Mouse (Mus musculus) forebrain, embryonic 15.5 days (tissue): ENCODE data around the gene P2ry6. TPM values are rescaled to one million over a fixed set of nuclear protein-coding genes. Genes with fewer than 3 reads are reported as not detected.

Source experiments
- ATAC-seq: fragments of 200-750 bp; cut with Nextera tagmentation; replicated peaks from 2 replicates; pipeline ENCODE4 v1.8.0; 2017; ENCODE audit warnings: mild to moderate bottlenecking, moderate TSS enrichment, moderate library complexity
- H3K27ac ChIP-seq: fragments of 300-500 bp; sonication (generic); replicated peaks from 2 replicates; pipeline ENCODE4 v1.5.1; 2015; ENCODE audit warnings: mild to moderate bottlenecking, inconsistent platforms
- H3K27me3 ChIP-seq: fragments of 300-500 bp; sonication (generic); 2 replicates; pipeline ENCODE4 v1.6.1; 2015; ENCODE audit warnings: inconsistent platforms
- H3K36me3 ChIP-seq: fragments of 300-500 bp; sonication (generic); 2 replicates; pipeline ENCODE4 v1.6.1; 2015; ENCODE audit warnings: mild to moderate bottlenecking, inconsistent platforms
- H3K4me1 ChIP-seq: fragments of 300-500 bp; sonication (generic); 2 replicates; pipeline ENCODE4 v1.6.1; 2015; ENCODE audit warnings: inconsistent platforms
- H3K4me2 ChIP-seq: fragments of 300-500 bp; sonication (generic); replicated peaks from 2 replicates; pipeline ENCODE4 v1.6.1; 2015; ENCODE audit warnings: mild to moderate bottlenecking, inconsistent platforms
- H3K4me3 ChIP-seq: fragments of 300-500 bp; sonication (generic); 2 replicates; pipeline ENCODE4 v1.5.1; 2015; ENCODE audit warnings: mild to moderate bottlenecking, inconsistent platforms
- H3K9ac ChIP-seq: fragments of 300-500 bp; sonication (generic); replicated peaks from 2 replicates; pipeline ENCODE4 v1.6.1; 2015; ENCODE audit warnings: mild to moderate bottlenecking, inconsistent platforms
- H3K9me3 ChIP-seq: fragments of 300-500 bp; sonication (generic); 2 replicates; pipeline ENCODE4 v1.6.1; 2016; ENCODE audit warnings: inconsistent platforms
- WGBS: fragments of 180-500 bp; shearing (Covaris S2); methylation state at CpG from one replicate; pipeline ENCODE4 v1.1.7; 2015; ENCODE audit warnings: mixed read lengths; 5-methylcytosine and 5-hydroxymethylcytosine counted together
- polyA plus RNA-seq: library from polyadenylated mRNA; unstranded; fragments of >200 nt; fragmentation: Nextera tagmentation; extraction: Ambion mirVana; gene quantifications from 2 replicates; pipeline ENCODE4 v1.2.1, GENCODE M21; 2015

P2ry6 gene
- polyA plus RNA-seq, 1 experiment from 2014 or later, result 2.7 TPM

DNA sequence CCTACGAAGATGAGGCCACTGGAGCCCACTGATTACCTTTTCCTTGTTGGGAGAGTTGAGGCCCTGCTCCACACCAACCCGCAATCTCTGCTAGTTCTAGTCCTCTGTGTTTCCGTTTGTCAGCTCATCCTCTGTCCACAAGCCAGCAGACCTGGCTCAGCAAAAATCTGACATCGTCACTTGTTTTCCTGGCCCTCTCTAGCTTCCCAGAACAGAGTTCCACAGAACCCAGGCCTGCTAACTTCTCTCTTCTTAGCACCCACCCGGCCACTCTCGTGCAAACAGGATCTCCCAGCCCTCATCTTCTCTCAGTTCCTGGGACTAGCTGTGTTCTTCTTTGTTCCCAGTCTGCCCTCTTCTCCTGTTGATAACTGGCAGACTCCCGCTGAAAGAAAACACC is 21.8 kb downstream of the P2ry6 start:
- no peak for ATAC-seq
- H3K4me3 ChIP-seq, result no peak overlapping the region
- WGBS, result 88% methylated on average over 7 of the region's 7 CpGs
- no peaks in the 10 kb centered on the region for H3K36me3 ChIP-seq
- no peak overlapping the region for H3K4me2 ChIP-seq
- H3K4me1 ChIP-seq, result peaks cover 4% of the 10 kb centered on the region; the same call in 1 of the 2 replicates
- no peak overlapping the region for H3K9ac ChIP-seq
- no peaks in the 10 kb centered on the region for H3K9me3 ChIP-seq
- H3K27me3 ChIP-seq, result no peaks in the 10 kb centered on the region
- H3K27ac ChIP-seq, result no peak overlapping the region

- 0 out of 2 replicates have a peak, but pooled peaks have one; percentile 13 for ATAC-seq
- WGBS, result 56% methylated on average over 2 of the region's 2 CpGs
Observed at GRCm38 (mm10) chr7:100951903-100952302, 22.5 kb downstream of the P2ry6 start.

DNA sequence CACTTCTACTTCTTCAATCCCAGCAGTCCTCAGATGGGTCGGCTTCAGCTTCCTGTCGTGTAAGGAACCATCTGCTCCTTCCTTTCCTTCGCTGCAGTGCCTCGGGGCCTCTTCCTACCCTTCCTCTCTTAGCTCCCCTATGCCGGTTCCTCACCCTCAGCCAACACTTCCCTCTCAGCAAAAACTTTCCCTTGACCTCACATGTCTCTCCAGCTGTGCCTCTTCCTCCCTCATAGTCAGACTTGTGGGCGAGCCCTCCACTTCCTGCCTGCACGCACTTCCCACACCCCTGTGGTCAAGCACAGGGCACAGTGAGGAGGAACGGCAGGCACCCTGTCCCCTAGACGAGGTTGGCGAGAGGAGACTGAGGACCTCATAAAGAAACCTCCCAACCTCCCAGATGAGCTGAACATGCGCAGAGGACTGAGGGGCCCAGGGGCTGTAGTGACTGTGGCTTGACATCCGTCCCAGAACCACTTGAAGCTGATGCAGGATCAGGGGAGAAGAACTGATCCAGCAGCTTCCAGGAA is 23.9 kb downstream of the P2ry6 start:
- Histone ChIP-seq H3K4me2 (no peak overlapping the region), H3K4me3 (no peak overlapping the region), H3K36me3 (no peaks in the 10 kb centered on the region), H3K9me3 (no peaks in the 10 kb centered on the region), H3K9ac (no peak overlapping the region), H3K27ac (0 out of 2 replicates have a peak overlapping the region, but pooled peaks have one; percentile 1), H3K27me3 (no peaks in the 10 kb centered on the region), H3K4me1 (peaks cover 4% of the 10 kb centered on the region; the same call in 1 of the 2 replicates)
- 75% methylated on average over 12 of the region's 12 CpGs for WGBS
- no peak for ATAC-seq

More at GRCm38 (mm10) chr7:100951903-100952302, 22.5 kb downstream of the P2ry6 start:
- no peaks in the 10 kb centered on the region for H3K27me3 ChIP-seq
- H3K9me3 ChIP-seq, result no peaks in the 10 kb centered on the region
- no peak overlapping the region for H3K4me2 ChIP-seq
- no peaks in the 10 kb centered on the region for H3K36me3 ChIP-seq
- peaks cover 4% of the 10 kb centered on the region; the same call in 1 of the 2 replicates for H3K4me1 ChIP-seq
- no peak overlapping the region for H3K4me3 ChIP-seq
- no peak overlapping the region for H3K9ac ChIP-seq
- no peak overlapping the region for H3K27ac ChIP-seq

GRCm38 (mm10) chr7:100950031-100950430 is 24.4 kb downstream of the P2ry6 start:
- no peak for ATAC-seq
- H3K9ac ChIP-seq, result no peak overlapping the region
- H3K36me3 ChIP-seq, result no peaks in the 10 kb centered on the region
- H3K4me2 ChIP-seq, result no peak overlapping the region
- no peaks in the 10 kb centered on the region for H3K27me3 ChIP-seq
- H3K4me3 ChIP-seq, result no peak overlapping the region
- H3K9me3 ChIP-seq, result no peaks in the 10 kb centered on the region
- H3K27ac ChIP-seq, result 0 out of 2 replicates have a peak overlapping the region, but pooled peaks have one; percentile 1
- 66% methylated on average over 5 of the region's 5 CpGs for WGBS
- peaks cover 4% of the 10 kb centered on the region; the same call in 1 of the 2 replicates for H3K4me1 ChIP-seq

GRCm38 (mm10) chr7:100944738-100945137 is 29.7 kb downstream of the P2ry6 start:
- no peak overlapping the region for H3K4me3 ChIP-seq
- 89% methylated on average over 5 of the region's 5 CpGs for WGBS
- ATAC-seq, result no peak

DNA sequence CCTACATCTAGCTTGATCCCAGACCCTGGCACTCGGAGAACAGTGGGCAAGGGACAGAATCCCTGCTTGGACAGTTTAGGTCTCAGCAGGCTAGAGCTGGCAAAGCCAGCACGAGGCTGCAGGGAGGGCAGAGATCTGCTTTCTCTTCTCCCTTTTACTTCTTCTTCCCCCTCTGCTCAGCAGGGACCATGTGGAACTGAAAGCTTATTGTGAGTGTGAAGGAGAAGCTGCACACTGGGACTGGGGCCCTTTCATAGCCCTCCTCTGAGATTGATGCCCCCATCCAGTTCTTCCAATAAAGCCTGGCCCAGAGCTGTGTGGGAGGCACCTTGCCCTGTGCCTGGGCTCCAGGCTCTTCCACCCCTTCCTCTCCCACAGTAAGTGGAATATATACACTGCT is 30.1 kb downstream of the P2ry6 start:
- peaks cover 18% of the 10 kb centered on the region for H3K4me1 ChIP-seq
- H3K9ac ChIP-seq, result no peak overlapping the region
- no peak overlapping the region for H3K27ac ChIP-seq
- no peak overlapping the region for H3K4me2 ChIP-seq
- H3K4me3 ChIP-seq, result no peak overlapping the region
- H3K36me3 ChIP-seq, result no peaks in the 10 kb centered on the region
- H3K9me3 ChIP-seq, result no peaks in the 10 kb centered on the region
- H3K27me3 ChIP-seq, result no peaks in the 10 kb centered on the region
- WGBS, result 47% methylated on average over 2 of the region's 2 CpGs
- ATAC-seq, result no peak

More at GRCm38 (mm10) chr7:100944738-100945137, 29.7 kb downstream of the P2ry6 start:
- no peaks in the 10 kb centered on the region for H3K36me3 ChIP-seq
- peaks cover 18% of the 10 kb centered on the region for H3K4me1 ChIP-seq
- H3K9ac ChIP-seq, result no peak overlapping the region
- no peak overlapping the region for H3K4me2 ChIP-seq
- no peaks in the 10 kb centered on the region for H3K27me3 ChIP-seq
- H3K9me3 ChIP-seq, result no peaks in the 10 kb centered on the region
- no peak overlapping the region for H3K27ac ChIP-seq

DNA sequence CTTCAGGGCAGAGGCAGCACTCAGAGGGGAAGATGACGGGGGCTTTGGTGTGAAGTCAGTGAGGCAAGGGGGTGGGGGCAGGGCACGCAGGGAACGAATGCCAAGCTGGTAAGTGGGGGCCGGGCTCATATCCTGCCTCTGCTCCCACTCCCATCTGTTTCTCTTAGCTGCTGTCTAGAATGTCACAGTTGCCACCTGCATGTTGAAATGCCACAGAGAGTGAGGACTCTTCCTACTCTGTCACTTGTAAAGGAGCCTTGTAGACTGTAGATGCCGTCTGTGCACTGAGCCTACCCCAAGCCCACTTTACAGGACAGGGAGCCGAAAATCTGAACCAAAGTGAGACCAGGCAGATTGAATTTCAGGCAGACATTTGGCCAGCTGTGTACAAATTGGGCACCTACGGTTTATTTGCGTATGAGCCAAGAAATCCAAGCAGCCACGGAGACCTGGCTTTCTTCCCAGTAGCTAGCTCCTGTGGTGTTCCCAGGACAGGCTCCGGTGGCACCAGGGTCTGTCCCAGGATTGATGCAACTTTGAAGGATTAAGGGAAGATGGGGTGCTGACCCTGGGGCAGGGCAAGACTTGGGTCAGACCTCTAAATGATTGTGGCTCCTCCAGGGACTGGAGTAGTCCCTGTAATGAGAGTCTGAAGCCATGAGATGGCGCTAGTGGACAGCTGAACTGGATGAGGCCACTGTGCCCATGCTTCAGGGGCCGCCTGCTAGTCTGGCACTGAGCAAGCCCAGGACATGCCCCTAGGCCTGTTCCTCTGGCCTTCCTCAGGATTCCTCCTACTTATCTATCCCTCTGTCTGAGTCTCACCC is 31.4 kb downstream of the P2ry6 start:
- WGBS, result 23% methylated on average over 12 of the region's 12 CpGs
- Histone ChIP-seq H3K4me1 (peaks cover 18% of the 10 kb centered on the region), H3K4me2 (no peak overlapping the region), H3K36me3 (no peaks in the 10 kb centered on the region), H3K9me3 (no peaks in the 10 kb centered on the region), H3K4me3 (no peak overlapping the region), H3K9ac (no peak overlapping the region), H3K27ac (peak overlapping the region; percentile 74), H3K27me3 (no peaks in the 10 kb centered on the region)
- peak; percentile 62 for ATAC-seq

- Histone ChIP-seq H3K27ac (no peak overlapping the region), H3K36me3 (no peaks in the 10 kb centered on the region), H3K9me3 (no peaks in the 10 kb centered on the region), H3K9ac (no peak overlapping the region), H3K4me2 (no peak overlapping the region), H3K27me3 (no peaks in the 10 kb centered on the region), H3K4me1 (peaks cover 18% of the 10 kb centered on the region), H3K4me3 (no peak overlapping the region)
- WGBS, result 42% methylated on average over 5 of the region's 5 CpGs
- no peak for ATAC-seq
Observed at GRCm38 (mm10) chr7:100941169-100941568, 33.3 kb downstream of the P2ry6 start.

DNA sequence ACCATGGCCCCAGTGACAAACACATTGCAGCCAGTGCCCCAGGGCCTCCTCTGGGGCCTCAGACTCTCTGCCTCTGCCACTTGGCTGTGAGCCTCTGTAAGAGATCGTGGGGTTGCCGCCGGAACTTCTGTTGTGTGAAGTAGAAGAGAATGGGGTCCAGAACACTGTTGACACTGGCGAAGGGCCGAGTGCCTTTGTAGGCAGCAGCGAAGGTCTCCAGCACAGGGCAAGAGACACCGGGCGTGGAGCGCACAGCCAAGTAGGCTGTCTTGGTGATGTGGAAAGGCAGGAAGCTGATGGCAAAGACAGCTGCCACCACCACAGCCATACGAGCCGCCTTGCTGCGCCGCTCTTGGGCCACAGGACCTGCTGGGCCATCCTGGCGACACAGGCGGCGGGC is 36.3 kb downstream of the P2ry6 start:
- WGBS, result 82% methylated on average over 16 of the region's 16 CpGs
- peaks cover 12% of the 10 kb centered on the region for H3K4me1 ChIP-seq
- H3K4me3 ChIP-seq, result no peak overlapping the region
- H3K27me3 ChIP-seq, result no peaks in the 10 kb centered on the region
- H3K4me2 ChIP-seq, result no peak overlapping the region
- no peaks in the 10 kb centered on the region for H3K36me3 ChIP-seq
- no peaks in the 10 kb centered on the region for H3K9me3 ChIP-seq
- ATAC-seq, result no peak
- no peak overlapping the region for H3K9ac ChIP-seq
- H3K27ac ChIP-seq, result no peak overlapping the region

DNA sequence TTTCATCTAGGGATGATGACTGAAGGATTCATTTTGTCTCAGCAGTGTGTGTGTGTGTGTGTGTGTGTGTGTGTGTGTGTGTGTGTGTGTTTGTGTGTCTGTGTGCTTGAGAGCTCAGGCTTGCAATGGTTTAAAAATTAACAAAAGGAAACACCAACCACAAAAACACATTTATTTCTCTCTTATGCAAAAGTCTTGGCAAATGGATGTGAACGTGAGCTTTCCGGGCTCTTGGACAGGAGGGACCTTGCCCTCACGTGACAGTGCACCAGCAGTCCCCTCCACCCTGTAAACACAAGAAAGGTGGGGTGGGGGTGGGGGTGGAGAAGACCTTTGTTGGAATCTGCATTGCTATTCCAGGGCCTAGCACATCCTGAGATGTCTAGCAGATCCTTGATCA is 37.0 kb downstream of the P2ry6 start:
- WGBS, result 79% methylated on average over 3 of the region's 3 CpGs
- no peak for ATAC-seq
- H3K4me2 ChIP-seq, result no peak overlapping the region
- no peaks in the 10 kb centered on the region for H3K36me3 ChIP-seq
- H3K9ac ChIP-seq, result no peak overlapping the region
- H3K9me3 ChIP-seq, result no peaks in the 10 kb centered on the region
- H3K27me3 ChIP-seq, result no peaks in the 10 kb centered on the region
- H3K4me1 ChIP-seq, result peaks cover 6% of the 10 kb centered on the region
- H3K4me3 ChIP-seq, result no peak overlapping the region
- no peak overlapping the region for H3K27ac ChIP-seq

GRCm38 (mm10) chr7:100933520-100933919 is 40.9 kb downstream of the P2ry6 start:
- Histone ChIP-seq H3K27me3 (peaks cover 5% of the 10 kb centered on the region; the same call in 1 of the 2 replicates), H3K4me2 (no peak overlapping the region), H3K9ac (no peak overlapping the region), H3K4me3 (no peak overlapping the region), H3K36me3 (no peaks in the 10 kb centered on the region), H3K27ac (no peak overlapping the region), H3K9me3 (no peaks in the 10 kb centered on the region), H3K4me1 (peaks cover 38% of the 10 kb centered on the region)
- ATAC-seq, result no peak

DNA sequence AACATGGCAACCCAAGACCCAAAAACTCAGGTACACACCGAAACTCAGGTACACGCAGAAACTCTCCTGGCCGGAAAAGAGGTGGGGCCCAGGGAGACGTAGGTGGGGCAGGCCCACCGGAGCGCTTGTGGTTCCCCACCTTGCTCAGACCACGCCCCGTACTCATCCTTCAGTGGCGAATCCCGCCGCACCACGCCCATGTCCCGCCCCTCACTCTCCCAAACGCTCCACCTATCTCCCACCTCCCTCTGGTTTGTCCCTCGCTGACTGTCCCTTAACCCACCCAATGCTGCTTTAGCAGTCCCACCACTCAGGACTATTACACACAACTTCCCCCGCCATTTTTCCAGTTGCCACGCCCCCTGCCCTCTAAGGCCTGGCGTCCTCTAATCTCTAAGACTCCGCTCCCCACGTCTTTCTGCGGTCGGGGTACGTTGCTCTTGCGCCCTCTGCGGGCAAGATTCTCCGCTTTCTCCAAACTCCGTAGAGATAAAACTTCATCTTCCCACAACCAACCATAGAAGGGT is 41.9 kb downstream of the P2ry6 start:
- ATAC-seq, result peak; percentile 88
- Histone ChIP-seq H3K4me3 (peak overlapping the region; percentile 55), H3K36me3 (no peaks in the 10 kb centered on the region), H3K27me3 (peaks cover 5% of the 10 kb centered on the region; the same call in 1 of the 2 replicates), H3K4me1 (peaks cover 48% of the 10 kb centered on the region), H3K9me3 (no peaks in the 10 kb centered on the region), H3K27ac (peak overlapping the region; percentile 81), H3K9ac (peak overlapping the region; percentile 50), H3K4me2 (peak overlapping the region; percentile 89)
- WGBS, result 0% methylated on average over 25 of the region's 27 CpGs
